Mouse (Mus musculus) ES-E14 (cell line): ENCODE measurements around the gene Adamtsl5.

Source experiments
- CHD2 ChIP-seq: IDR thresholded peaks from 2 replicates; pipeline ENCODE4 v1.6.1; 2014; ENCODE audit warnings: mild to moderate bottlenecking, low read depth, low read length, inconsistent platforms
- HCFC1 ChIP-seq: IDR thresholded peaks from 2 replicates; pipeline ENCODE4 v1.6.1; 2012; ENCODE audit warnings: low read length, inconsistent platforms, borderline replicate concordance; ENCODE audit not compliant: insufficient read depth
- MAFK ChIP-seq: IDR thresholded peaks from 2 replicates; pipeline ENCODE4 v1.6.1; 2014; ENCODE audit warnings: mild to moderate bottlenecking, low read depth, low read length, inconsistent platforms; ENCODE audit not compliant: insufficient read depth
- ZNF384 ChIP-seq: IDR thresholded peaks from 2 replicates; pipeline ENCODE4 v1.6.1; 2012; ENCODE audit warnings: low read depth, low read length, inconsistent platforms

- no peak for TF ChIP-seq CHD2
- TF ChIP-seq HCFC1, result no peak
- no peak for TF ChIP-seq MAFK
- TF ChIP-seq ZNF384, result no peak
These were observed 47.5 kb downstream of the Adamtsl5 start for GRCm38 (mm10) chr10:80300672-80301181.
